Mouse (Mus musculus) cortical plate, adult 2 months (tissue): ENCODE data around the gene Aff1.

Experiments used
- CTCF ChIP-seq: fragments of 200-500 bp; IDR thresholded peaks from 2 replicates; pipeline ENCODE4 v1.5.1; 2011; ENCODE audit warnings: mild to moderate bottlenecking, control low read depth, low read length; ENCODE audit not compliant: insufficient read depth; ENCODE audit errors: extremely low read depth
- POLR2A ChIP-seq: fragments of 200-500 bp; IDR thresholded peaks from 2 replicates; pipeline ENCODE4 v1.6.1; 2011; ENCODE audit warnings: mild to moderate bottlenecking, low read length, control low read depth; ENCODE audit not compliant: insufficient read depth; ENCODE audit errors: extremely low read depth

GRCm38 (mm10) chr5:103691171-103691570 lies 1.0 kb upstream of the Aff1 start:
- TF ChIP-seq CTCF (no peak), POLR2A (no peak)
